Mouse (Mus musculus): ENCODE measurements at regions not wholly inside any gene's neighbourhood (a gene's known extent, or its start where the extent isn't known, plus 50 kb on each side); places are given as distances from the start of the nearest gene placed in this dataset.

DNA sequence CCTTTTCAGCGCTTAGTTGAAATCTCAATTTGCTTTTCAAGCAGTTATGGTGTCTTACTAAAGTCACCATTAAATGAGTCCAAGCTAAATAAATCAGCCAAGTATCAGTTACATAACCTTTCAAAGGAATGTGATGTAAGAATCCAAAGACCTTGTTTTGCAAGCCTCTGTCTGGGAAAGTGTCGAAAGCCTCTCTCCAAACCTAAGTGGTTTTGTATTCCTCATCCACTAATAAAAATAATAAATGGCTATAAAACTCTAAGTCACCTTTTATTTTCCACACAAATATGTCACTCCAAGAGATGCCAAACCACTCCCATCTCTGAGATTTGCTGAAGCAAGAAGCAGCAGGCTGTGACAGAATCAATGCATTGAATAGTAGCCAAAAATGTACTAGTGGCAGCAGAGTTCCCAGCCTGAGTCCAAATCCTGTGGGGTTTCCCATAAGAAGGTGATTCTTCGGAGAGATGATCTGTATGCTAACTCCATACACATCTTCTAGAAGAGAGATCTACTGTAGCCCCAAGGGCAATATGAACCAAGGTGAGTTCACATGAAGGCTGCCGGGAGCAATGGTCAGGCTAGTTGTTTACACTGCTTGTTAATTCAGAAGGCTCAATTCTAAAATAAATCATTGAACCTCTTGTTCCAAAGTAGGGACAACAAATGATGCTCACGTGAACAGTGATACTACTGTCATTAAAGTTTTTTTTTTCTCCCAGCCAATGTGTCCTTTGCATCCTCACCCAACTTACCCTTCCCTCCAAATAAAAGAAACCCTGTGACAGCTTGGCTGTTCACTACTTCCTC lies 365.0 kb downstream of the Nuf2 start:
- Histone ChIP-seq H3K27ac (replicated peaks; ENCODE audit: low read depth, low read length) (no peak overlapping the region), H3K9me3 (replicated peaks; ENCODE audit: control insufficient read depth, low read length) (no peaks in the 10 kb centered on the region), H3K4me3 (ENCODE audit: low read depth, low read length) (no peak overlapping the region), H3K4me1 (ENCODE audit: control insufficient read depth, insufficient read depth, low read length) (no peaks in the 10 kb centered on the region), H3K36me3 (replicated peaks; ENCODE audit: control insufficient read depth, insufficient read depth, low read depth, low read length) (no peaks in the 10 kb centered on the region), H3K9ac (replicated peaks; ENCODE audit: low read length) (no peak overlapping the region), H3K4me2 (ENCODE audit: low read depth, low read length) (no peak overlapping the region), H3K27me3 (ENCODE audit: control insufficient read depth, insufficient read depth, low read length) (no peaks in the 10 kb centered on the region)
- ATAC-seq (replicated peaks; ENCODE audit: insufficient number of reproducible peaks, low FRiP score, low TSS enrichment, low read depth): no peak
- 81% methylated on average over 5 of the region's 5 CpGs for WGBS
- DNase-seq (ENCODE audit: low spot score): no peak

DNA sequence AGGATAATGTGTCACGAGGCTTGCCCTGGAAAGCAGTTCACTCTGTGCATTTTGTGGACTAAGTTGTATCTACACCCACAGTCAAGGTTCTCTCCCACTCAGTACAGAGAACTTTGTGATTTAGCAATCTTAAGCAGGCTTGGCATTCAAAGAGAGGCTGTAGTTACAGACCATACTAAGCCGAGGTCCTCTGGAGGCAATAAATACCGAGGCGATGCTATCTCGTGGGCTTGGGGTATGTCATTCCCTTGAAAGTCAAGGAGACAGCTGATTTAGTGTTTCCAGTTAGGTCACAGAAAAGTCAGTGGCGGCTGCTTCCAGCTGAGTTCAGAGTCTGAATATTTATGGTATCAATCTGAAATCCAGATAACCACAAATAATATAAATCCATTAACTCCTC lies 370.4 kb downstream of the Nuf2 start:
- ATAC-seq (replicated peaks; ENCODE audit: insufficient number of reproducible peaks, low FRiP score, low TSS enrichment, low read depth) (no peak), DNase-seq (ENCODE audit: low spot score) (no peak)
- Histone ChIP-seq H3K27me3 (ENCODE audit: control insufficient read depth, insufficient read depth, low read length) (no peaks in the 10 kb centered on the region), H3K36me3 (replicated peaks; ENCODE audit: control insufficient read depth, insufficient read depth, low read depth, low read length) (no peaks in the 10 kb centered on the region), H3K4me3 (ENCODE audit: low read depth, low read length) (no peak overlapping the region), H3K9me3 (replicated peaks; ENCODE audit: control insufficient read depth, low read length) (no peaks in the 10 kb centered on the region), H3K9ac (replicated peaks; ENCODE audit: low read length) (no peak overlapping the region), H3K4me1 (ENCODE audit: control insufficient read depth, insufficient read depth, low read length) (no peaks in the 10 kb centered on the region), H3K27ac (replicated peaks; ENCODE audit: low read depth, low read length) (no peak overlapping the region), H3K4me2 (ENCODE audit: low read depth, low read length) (no peak overlapping the region)
- 79% methylated on average over 6 of the region's 6 CpGs for WGBS

GRCm38 (mm10) chr1:169160220-169160619 lies 371.0 kb downstream of the Nuf2 start:
- no peaks in the 10 kb centered on the region for H3K36me3 ChIP-seq (replicated peaks; ENCODE audit: control insufficient read depth, insufficient read depth, low read depth, low read length)
- no peaks in the 10 kb centered on the region for H3K4me1 ChIP-seq (ENCODE audit: control insufficient read depth, insufficient read depth, low read length)
- no peak for DNase-seq (ENCODE audit: low spot score)
- no peak overlapping the region for H3K9ac ChIP-seq (replicated peaks; ENCODE audit: low read length)
- WGBS: 78% methylated on average over 1 of the region's 1 CpGs
- H3K4me2 ChIP-seq (ENCODE audit: low read depth, low read length): no peak overlapping the region
- ATAC-seq (replicated peaks; ENCODE audit: insufficient number of reproducible peaks, low FRiP score, low TSS enrichment, low read depth): no peak
- no peak overlapping the region for H3K27ac ChIP-seq (replicated peaks; ENCODE audit: low read depth, low read length)
- no peaks in the 10 kb centered on the region for H3K27me3 ChIP-seq (ENCODE audit: control insufficient read depth, insufficient read depth, low read length)
- H3K9me3 ChIP-seq (replicated peaks; ENCODE audit: control insufficient read depth, low read length): no peaks in the 10 kb centered on the region
- no peak overlapping the region for H3K4me3 ChIP-seq (ENCODE audit: low read depth, low read length)

- ATAC-seq (replicated peaks; ENCODE audit: insufficient number of reproducible peaks, low FRiP score, low TSS enrichment, low read depth) (no peak), DNase-seq (ENCODE audit: low spot score) (peak; percentile 64)
- Histone ChIP-seq H3K4me1 (ENCODE audit: control insufficient read depth, insufficient read depth, low read length) (no peaks in the 10 kb centered on the region), H3K4me2 (ENCODE audit: low read depth, low read length) (no peak overlapping the region), H3K9me3 (replicated peaks; ENCODE audit: control insufficient read depth, low read length) (no peaks in the 10 kb centered on the region), H3K27me3 (ENCODE audit: control insufficient read depth, insufficient read depth, low read length) (no peaks in the 10 kb centered on the region), H3K4me3 (ENCODE audit: low read depth, low read length) (no peak overlapping the region), H3K9ac (replicated peaks; ENCODE audit: low read length) (no peak overlapping the region), H3K36me3 (replicated peaks; ENCODE audit: control insufficient read depth, insufficient read depth, low read depth, low read length) (no peaks in the 10 kb centered on the region), H3K27ac (replicated peaks; ENCODE audit: low read depth, low read length) (no peak overlapping the region)
Measured at GRCm38 (mm10) chr1:169159786-169160185, 371.5 kb downstream of the Nuf2 start.

- Histone ChIP-seq H3K9me3 (replicated peaks; ENCODE audit: control insufficient read depth, low read length) (no peaks in the 10 kb centered on the region), H3K27me3 (ENCODE audit: control insufficient read depth, insufficient read depth, low read length) (no peaks in the 10 kb centered on the region), H3K9ac (replicated peaks; ENCODE audit: low read length) (no peak overlapping the region), H3K4me3 (ENCODE audit: low read depth, low read length) (no peak overlapping the region), H3K4me2 (ENCODE audit: low read depth, low read length) (no peak overlapping the region), H3K27ac (replicated peaks; ENCODE audit: low read depth, low read length) (no peak overlapping the region), H3K36me3 (replicated peaks; ENCODE audit: control insufficient read depth, insufficient read depth, low read depth, low read length) (no peaks in the 10 kb centered on the region), H3K4me1 (ENCODE audit: control insufficient read depth, insufficient read depth, low read length) (no peaks in the 10 kb centered on the region)
- ATAC-seq (replicated peaks; ENCODE audit: insufficient number of reproducible peaks, low FRiP score, low TSS enrichment, low read depth): no peak
- 84% methylated on average over 3 of the region's 3 CpGs for WGBS
- DNase-seq (ENCODE audit: low spot score): no peak
Measured at GRCm38 (mm10) chr1:169157496-169157895, 373.8 kb downstream of the Nuf2 start.

DNA sequence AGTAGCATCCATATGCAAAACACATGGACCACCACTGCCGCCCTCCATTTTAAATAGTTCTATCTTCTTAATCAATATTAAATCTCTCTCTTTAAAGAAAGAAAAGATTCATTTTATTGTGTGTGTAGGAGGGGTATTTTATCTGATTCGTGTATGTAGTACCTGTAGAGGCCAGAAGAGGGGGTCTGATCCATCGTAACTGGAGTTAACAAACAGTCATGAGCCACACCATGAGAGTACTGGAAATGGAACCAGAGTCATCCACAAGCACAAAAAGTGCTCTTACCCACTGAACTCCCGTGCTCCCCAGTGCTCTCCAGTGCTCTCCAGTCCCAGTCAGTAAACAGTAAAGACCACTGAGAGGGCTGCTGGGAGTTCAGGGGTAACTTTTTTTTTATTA lies 374.4 kb downstream of the Nuf2 start:
- ATAC-seq (replicated peaks; ENCODE audit: insufficient number of reproducible peaks, low FRiP score, low TSS enrichment, low read depth) (no peak), DNase-seq (ENCODE audit: low spot score) (no peak)
- Histone ChIP-seq H3K4me1 (ENCODE audit: control insufficient read depth, insufficient read depth, low read length) (no peaks in the 10 kb centered on the region), H3K9me3 (replicated peaks; ENCODE audit: control insufficient read depth, low read length) (no peaks in the 10 kb centered on the region), H3K27ac (replicated peaks; ENCODE audit: low read depth, low read length) (no peak overlapping the region), H3K36me3 (replicated peaks; ENCODE audit: control insufficient read depth, insufficient read depth, low read depth, low read length) (no peaks in the 10 kb centered on the region), H3K9ac (replicated peaks; ENCODE audit: low read length) (no peak overlapping the region), H3K27me3 (ENCODE audit: control insufficient read depth, insufficient read depth, low read length) (no peaks in the 10 kb centered on the region), H3K4me3 (ENCODE audit: low read depth, low read length) (no peak overlapping the region), H3K4me2 (ENCODE audit: low read depth, low read length) (no peak overlapping the region)
- WGBS: 85% methylated on average over 4 of the region's 4 CpGs

- H3K4me3 ChIP-seq (ENCODE audit: low read depth, low read length): no peak overlapping the region
- H3K9me3 ChIP-seq (replicated peaks; ENCODE audit: control insufficient read depth, low read length): no peaks in the 10 kb centered on the region
- 58% methylated on average over 14 of the region's 14 CpGs for WGBS
- ATAC-seq (replicated peaks; ENCODE audit: insufficient number of reproducible peaks, low FRiP score, low TSS enrichment, low read depth) (no peak), DNase-seq (ENCODE audit: low spot score) (peak; percentile 29)
- H3K27ac ChIP-seq (replicated peaks; ENCODE audit: low read depth, low read length): no peak overlapping the region
- H3K9ac ChIP-seq (replicated peaks; ENCODE audit: low read length): no peak overlapping the region
- H3K4me2 ChIP-seq (ENCODE audit: low read depth, low read length): no peak overlapping the region
- no peaks in the 10 kb centered on the region for H3K4me1 ChIP-seq (ENCODE audit: control insufficient read depth, insufficient read depth, low read length)
- H3K27me3 ChIP-seq (ENCODE audit: control insufficient read depth, insufficient read depth, low read length): no peaks in the 10 kb centered on the region
- no peaks in the 10 kb centered on the region for H3K36me3 ChIP-seq (replicated peaks; ENCODE audit: control insufficient read depth, insufficient read depth, low read depth, low read length)
Measured at GRCm38 (mm10) chr1:169155484-169156459, 375.5 kb downstream of the Nuf2 start.

DNA sequence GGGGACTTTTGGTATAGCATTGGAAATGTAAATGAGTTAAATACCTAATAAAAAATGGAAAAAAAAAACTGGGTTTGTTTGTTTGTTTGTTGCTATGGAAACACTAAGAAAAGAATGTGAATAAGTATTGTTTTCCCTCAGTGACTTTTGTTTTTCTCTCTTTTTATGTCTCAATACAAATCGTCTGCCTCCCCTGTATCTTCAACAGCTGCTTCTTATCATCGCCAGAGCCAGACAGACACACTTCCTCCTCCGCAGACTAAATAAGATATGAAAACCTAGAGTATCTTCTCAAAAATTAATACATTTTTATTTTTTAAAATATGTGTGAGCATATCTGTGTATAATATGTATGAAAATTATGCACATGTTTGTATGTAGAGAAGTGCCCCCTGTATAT lies 389.0 kb downstream of the Nuf2 start:
- Histone ChIP-seq H3K27me3 (ENCODE audit: control insufficient read depth, insufficient read depth, low read length) (no peaks in the 10 kb centered on the region), H3K4me2 (ENCODE audit: low read depth, low read length) (no peak overlapping the region), H3K4me3 (ENCODE audit: low read depth, low read length) (no peak overlapping the region), H3K9me3 (replicated peaks; ENCODE audit: control insufficient read depth, low read length) (no peaks in the 10 kb centered on the region), H3K27ac (replicated peaks; ENCODE audit: low read depth, low read length) (no peak overlapping the region), H3K4me1 (ENCODE audit: control insufficient read depth, insufficient read depth, low read length) (no peaks in the 10 kb centered on the region), H3K9ac (replicated peaks; ENCODE audit: low read length) (no peak overlapping the region), H3K36me3 (replicated peaks; ENCODE audit: control insufficient read depth, insufficient read depth, low read depth, low read length) (no peaks in the 10 kb centered on the region)
- DNase-seq (ENCODE audit: low spot score): no peak
- no peak for ATAC-seq (replicated peaks; ENCODE audit: insufficient number of reproducible peaks, low FRiP score, low TSS enrichment, low read depth)
- 82% methylated on average over 3 of the region's 3 CpGs for WGBS
